Mouse (Mus musculus): Measurements from ENCODE around the gene Uhrf1bp1.
"Not testable (repeated sequence)": the region's sequence is repeated elsewhere in the genome, so short reads cannot be mapped to it uniquely, and the experiment has no call there.

The Uhrf1bp1 gene

DNA sequence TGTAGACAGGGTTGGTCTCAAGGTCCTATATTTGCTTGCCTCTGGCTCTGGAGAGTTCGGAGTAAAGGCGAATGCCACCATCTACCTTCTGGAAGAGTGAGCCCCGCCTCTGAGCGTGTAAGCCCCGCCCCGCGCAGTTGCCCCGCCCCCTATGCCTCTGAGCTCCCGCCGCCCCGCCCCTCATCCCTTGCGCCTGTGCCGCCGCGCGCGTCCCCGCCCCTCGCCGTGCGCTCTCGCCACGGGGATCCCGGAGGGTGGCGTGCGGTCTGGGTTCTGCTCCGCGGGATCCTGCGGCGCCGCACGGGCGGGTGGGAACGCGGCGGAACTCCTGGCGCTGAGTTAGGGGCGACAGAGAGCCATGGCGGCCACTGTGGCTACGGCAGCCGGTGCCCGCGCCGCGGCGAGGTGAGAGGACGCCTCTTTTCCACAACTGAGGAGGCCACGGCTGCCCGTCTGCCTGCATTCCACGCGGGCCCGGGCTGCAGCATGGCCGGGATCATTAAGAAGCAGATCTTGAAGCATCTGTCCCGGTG lies at the start of gene Uhrf1bp1:
Uhrf1bp1 (plus strand) TSS at position 177 of the 533 bp plus-strand sequence.
- DNase-seq (ENCODE audit: low read depth, low spot score) = peak; percentile 81

DNA sequence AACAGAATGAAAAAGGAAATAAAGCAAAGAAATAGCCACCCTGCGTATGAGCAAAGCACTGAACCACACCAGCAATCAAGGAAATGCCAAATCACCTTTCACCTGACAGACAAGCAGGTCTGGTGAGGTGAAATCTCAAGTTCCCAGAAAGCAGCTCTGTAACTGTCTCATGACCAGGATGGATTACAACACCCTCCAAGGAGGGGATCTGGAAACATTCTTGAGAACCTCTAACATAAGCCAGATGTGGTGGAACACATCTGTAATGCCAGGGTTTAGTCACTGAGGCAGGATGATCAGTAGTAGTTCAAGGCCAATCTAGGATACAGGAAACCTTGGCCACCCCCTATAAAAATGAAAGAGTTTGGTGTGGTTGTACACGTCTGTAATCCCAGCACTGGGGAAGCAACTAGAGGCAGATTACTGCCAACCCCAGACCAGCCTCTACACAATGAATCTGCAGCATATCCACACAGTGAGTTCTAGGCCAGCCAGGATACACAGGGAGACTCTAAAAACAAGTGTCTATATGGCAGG lies 48.6 kb upstream of the Uhrf1bp1 start:
- no peak for DNase-seq (ENCODE audit: low read depth, low spot score)

DNA sequence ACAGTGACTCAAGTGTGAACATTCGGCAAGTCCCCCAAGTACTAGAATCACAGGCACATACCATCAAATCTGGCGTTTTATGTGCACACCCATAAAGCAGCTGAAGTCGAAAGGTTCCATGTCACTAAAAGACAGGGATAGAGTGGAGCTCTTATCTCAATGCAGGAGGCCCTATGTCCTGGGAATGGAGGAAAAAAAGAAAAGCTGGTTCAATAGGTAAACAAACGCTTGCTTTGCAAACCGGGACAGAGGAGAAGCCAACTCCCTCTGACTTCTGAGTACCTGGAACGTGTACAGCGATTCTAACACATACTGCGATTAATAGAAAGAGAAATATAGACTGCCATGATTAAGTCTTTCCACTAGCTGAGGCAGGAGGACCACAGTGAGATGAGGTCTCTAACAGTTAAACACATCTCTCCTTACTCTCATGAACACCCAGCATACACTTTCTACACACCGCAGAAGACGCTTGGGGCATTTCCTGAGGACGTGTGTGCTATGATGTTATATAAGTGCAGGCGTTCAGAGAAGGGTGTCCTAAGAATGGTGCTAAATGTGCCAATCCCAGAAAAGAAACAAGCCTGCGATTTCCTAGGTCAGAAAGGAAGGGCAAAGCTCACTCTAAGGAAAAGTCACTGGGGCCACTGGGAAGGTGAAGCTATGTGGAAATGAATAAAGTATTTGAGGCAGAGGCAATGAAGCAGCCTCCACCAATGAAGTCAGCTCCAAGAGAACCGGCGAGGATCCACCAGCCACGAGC lies 45.5 kb upstream of the Uhrf1bp1 start:
- no peak for DNase-seq (ENCODE audit: low read depth, low spot score)

DNA sequence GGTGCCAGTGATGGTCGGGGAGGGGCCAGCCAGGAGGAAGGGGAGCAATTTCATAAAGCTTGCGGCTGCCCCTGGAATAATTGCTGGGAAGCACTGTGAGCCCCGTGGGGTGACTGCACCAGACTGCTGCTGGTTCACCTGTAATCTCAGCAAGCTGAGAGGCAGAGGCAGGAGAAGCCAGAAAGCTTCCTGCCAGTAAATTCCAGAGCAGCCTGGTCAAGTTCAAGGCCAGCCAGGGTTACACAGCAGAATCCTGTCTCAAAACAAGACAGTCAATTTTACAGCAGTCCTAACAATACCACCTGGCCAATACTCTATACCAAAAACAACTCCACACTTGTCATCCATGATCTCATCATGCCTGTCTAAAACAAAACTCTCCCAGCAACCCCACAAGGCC lies 44.3 kb upstream of the Uhrf1bp1 start:
- no peak for DNase-seq (ENCODE audit: low read depth, low spot score)

DNA sequence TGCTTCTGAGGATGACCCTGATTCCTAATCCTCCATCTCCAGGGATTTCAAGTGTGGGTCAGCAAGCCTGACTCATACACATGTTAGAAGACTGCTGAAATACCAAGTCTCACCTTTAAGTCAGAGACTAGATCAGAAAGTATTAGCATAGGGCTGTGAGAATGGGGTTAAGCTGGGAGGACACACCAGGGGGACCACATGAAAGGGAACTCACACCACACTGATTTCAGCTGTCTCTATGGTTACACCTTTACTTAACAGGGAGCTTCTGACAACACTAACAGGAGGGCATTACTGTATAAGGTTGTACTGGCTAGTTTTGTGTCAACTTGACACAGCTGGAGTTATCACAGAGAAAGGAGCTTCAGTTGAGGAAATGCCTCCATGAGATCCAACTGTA lies 41.6 kb upstream of the Uhrf1bp1 start:
- no peak for DNase-seq (ENCODE audit: low read depth, low spot score)

DNA sequence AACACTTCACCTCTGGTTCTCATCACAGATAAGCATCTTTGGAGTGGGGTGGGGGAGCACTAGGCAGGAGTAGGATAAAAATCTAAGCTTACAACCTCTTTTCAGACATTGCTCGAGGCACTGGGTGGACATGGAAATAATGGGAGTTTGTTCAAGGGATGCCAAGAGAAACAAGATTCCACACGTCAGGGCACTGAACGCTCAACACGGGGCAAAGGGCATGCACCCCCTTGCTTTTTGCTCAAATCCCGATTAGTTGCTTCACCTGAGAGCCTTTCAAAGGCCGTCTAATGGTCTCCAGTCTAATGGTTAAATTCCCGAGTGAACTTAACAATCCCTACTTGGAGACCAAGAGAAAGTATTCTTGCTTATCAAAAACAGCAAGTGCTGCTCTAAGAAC lies 37.2 kb upstream of the Uhrf1bp1 start:
- DNase-seq (ENCODE audit: low read depth, low spot score) = no peak

DNA sequence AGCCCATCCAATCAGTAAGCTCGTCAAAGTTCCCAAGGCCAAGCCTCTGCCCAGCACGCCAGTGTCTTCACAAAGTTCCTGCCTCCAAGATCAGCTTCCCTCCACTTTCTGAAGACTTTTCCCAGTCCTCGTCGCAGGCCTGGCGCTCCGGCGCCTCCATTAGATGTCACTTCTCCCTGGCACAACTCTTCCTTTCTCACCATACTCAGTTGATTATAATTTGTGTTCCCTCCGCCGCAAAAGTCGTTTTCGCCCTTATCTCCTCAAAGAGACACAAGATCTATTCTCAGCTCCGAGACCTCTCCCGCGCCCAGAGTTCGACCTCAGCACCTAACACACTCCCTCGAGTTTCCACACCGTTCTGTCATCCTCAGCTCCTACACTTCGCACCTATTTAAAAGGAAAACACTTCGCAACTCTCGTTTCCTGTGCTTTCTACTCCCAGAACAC lies 36.7 kb upstream of the Uhrf1bp1 start:
- DNase-seq (ENCODE audit: low read depth, low spot score) = no peak

DNA sequence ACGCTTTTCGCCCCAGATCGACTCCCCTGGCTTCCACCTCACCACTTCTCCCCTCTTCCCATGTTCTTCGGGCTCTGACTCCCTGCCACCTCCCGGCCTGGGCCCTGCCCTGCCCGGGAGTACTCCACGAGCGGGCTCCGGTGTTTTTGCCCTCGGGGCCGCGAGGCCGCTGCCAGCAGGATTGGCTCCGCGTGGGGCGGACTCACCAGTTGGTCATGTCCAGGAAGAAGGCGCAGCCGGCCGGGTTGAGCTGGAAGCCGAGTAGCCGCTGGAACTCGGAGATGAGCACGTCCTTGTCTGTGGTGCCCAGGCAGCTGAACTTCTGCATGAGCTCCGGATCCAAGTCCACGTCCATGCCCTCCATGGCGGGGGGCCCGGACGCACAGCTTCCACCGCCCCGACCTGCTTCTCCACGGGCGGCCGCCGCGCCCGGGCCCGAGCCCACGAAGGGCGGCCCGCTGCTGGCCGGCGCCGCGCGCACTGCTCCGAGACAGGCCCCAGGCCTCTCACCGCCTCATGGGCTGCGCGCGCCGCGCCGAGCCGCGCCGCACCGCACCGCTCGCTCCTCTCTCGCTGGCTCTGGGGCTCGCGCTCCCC lies 36.2 kb upstream of the Uhrf1bp1 start:
- no peak for DNase-seq (ENCODE audit: low read depth, low spot score)

DNA sequence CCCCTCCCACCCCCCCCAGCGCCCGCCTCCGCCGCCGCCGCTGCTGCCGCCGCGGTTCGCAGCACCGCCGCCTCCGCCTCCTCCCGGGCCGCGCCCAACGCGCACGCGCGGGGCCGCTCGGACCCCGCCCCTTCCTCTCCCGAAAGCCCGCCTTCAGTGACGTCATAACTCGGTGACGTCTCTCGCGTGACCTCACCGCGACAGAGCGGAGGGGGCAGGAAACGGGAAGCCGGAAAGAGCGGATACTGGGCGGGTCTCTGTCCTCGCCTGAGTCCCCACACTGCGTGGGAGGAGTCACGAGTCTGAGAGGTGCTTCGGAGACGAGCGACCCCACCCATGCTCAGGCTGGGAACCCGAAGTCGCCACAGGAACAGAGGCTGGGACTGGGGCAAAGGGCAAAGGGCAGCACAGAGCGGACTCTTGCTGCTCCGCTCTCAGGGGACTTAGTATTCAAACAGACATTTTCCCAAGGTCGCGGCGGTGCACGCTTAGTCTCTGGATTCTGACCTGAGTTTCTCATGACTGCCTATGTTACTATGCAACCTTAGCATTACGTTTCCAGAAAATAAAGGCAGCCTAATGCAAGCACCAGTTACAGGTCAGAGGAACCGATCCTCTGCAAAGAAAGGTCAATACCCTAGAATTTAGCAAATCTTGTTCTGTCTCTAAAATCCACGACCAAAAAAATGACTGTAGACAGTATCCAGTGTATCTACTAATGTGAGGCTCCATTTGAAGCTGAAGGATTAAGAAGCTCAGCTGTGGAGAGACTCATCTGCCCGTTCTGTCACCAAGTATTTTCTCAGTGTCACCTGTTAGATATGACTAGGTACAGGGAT lies 35.5 kb upstream of the Uhrf1bp1 start, which contains the start of gene D17Wsu92e:
D17Wsu92e (minus strand) TSS at position 81 of the 839 bp plus-strand sequence.
- DNase-seq (ENCODE audit: low read depth, low spot score) = peak; percentile 100

DNA sequence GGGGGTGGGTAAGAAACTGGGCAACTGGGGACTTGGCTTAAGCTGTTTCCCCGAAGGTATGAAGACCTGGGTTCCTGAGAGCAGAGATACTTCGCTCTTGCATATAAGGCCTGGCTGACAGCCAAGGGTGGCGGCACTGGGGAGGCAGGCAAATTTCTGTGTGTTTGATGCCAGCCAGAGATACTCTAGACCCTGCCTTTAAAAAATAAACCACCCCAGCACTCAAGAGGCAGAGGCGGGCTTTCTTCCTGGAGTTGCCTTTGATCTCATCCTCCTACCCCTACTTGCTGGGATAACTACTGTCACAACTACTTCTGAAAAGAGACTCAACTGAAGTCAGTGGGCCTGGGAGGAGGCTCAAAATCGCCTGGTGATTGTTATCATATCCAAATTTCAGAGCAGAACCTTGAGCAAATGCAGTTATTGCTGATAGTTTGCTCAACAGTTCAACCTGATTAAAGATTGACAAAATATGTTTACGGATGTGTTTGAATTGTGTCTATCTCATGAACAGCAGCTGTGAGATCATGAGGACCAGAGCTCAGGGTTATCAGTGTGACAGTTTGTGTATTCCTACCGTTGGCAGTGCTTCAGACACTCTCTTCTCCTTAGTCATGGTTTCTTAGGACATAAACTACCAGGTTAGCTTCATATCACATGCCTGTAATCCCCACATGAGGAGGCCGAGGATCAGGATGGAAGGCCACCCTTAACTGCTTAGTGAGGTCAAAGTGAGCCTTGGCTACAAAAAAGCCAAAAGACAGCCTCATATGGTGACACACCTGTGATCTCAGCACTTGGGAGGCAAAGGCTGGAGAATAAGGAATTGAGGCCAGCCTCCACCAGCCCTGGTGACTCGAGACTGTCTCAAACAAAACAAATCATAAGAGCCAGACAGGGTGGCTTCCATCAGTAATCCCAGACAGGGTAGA lies 34.6 kb upstream of the Uhrf1bp1 start:
- DNase-seq (ENCODE audit: low read depth, low spot score) = no peak

DNA sequence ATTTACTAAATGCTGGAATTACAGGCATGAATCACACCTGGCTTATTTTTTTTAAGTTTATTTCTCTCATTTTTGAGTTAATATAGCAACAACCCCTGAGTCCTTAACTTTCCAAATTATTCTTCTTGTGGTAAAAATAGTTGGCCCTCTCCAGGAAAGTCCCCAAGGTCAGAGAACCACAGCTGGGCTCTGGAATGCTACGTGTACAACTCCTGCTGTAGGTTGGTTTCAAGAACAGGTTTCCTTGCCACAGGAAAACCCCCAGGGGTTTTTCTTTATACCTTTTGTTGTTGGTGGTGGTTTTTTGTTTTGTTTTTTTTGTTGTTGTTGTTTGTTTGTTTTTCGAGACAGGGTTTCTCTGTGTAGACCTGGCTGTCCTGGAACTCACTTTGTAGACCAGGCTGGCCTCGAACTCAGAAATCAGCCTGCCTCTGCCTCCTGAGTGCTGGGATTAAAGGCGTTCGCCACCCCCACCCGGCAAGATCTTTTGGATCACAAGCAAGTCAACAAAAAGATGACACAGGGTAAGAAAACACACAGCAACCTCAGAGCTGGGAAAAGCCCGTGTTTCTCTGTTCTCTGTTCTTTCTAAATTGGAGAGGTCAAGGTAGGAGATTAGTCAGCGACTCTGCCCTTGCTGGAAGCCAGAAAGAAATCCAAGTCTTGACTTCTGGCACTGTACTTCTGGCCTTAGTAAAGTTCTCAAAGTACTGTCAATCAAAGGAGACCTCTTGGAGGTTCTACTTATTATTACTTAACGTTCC lies 32.9 kb upstream of the Uhrf1bp1 start:
- no peak for DNase-seq (ENCODE audit: low read depth, low spot score)

DNA sequence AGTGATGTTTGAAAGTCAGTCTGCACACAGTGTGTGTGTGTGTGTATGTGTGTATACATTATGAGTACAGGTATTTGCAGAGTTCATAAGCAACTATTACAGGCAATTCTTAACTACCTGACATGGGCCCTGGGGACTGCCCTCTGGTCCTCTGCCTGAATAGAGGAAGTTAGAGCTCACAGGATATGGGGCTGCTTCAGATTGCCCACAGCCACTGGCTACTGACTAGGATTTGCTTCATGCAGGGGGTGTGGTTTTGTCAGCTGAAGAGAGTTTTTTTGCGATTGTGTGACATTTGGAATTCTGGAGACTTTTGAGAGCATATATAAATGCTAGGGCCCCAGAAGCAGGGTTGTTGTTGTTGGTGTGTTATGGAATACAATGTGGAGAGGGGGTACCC lies 31.3 kb upstream of the Uhrf1bp1 start:
- no peak for DNase-seq (ENCODE audit: low read depth, low spot score)

DNA sequence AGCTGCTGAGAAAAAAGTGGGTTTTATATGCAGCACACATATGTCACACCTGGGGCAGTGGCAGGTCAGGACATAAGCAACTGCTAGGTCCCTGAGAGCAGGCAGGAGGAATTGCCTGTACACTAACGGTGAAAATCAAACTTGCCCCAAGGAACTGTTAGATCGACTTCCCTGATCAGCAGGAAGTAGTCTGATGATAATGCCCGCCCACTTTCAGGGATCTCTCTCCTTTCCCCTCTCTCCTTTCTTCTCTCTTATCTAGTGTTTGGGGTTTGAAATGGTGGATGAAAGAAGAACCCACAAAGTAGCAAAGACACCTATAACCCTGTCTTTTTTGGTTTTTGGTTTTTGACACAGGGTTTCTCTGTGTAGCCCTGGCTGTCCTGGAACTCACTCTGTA lies 30.7 kb upstream of the Uhrf1bp1 start:
- no peak for DNase-seq (ENCODE audit: low read depth, low spot score)

DNA sequence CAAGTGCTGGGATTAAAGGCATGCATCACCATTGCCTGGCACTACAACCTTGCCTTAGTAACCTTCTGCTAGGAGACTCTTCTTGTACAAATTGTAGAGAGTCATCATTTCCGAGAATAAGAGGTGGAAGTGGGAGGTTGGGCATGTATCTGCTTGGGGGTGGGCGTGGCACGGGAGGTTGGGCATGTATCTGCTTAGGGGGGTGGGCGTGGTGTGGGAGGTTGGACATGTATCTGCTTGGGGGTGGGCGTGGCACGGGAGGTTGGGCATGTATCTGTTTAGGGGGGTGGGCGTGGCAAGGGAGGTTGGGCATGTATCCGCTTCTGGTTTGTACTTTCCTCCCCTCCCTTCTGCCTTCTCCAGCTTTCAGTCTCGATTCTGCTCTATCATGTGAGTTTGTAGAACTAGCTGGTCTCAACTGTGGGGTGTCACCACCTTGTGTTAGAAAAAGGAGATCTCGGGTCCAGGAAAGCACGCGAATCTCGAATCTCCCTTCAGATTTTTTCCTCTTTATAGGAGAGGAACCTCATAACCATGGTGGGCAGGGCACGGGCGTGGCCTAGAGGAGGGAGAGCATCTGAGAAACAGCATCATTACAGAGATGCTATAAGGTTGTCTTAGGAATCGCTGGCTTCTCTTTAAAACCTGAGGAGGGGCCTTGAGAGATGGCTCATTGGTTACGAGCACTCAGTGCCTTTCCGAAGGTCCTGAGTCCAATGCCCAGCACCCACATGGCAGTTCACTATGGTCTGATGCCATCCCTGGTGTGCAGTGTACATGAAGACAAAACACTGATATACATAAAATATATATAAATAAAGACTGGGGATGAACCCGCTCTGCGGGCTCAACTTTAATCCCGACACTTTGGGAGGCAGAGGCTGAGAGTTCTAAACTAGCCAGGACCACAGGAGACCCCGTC lies 30.0 kb upstream of the Uhrf1bp1 start:
- DNase-seq (ENCODE audit: low read depth, low spot score) = no peak

DNA sequence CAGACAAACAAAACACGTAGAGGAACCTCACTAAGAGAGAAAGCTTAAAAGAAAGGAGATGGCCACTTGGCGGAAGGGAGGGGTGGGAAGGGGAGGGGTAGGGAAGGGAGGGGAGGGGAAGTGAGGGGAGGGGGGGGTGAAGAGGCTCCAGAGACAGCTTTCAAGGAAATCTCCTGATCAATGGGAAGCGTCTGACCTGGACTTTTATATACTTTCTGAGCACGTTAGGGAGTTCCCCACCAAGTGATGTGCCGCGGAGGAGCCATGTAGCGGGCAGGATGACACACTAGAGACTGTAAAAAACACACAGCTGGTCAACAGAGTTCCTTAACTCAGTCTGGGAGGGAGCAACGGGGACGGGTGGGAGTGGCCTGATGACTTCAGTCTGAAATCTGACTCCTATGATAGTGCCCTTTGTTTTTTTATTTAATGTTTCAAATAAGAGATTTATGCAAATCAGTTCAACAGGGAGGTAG lies 29.3 kb upstream of the Uhrf1bp1 start:
- no peak for DNase-seq (ENCODE audit: low read depth, low spot score)

DNA sequence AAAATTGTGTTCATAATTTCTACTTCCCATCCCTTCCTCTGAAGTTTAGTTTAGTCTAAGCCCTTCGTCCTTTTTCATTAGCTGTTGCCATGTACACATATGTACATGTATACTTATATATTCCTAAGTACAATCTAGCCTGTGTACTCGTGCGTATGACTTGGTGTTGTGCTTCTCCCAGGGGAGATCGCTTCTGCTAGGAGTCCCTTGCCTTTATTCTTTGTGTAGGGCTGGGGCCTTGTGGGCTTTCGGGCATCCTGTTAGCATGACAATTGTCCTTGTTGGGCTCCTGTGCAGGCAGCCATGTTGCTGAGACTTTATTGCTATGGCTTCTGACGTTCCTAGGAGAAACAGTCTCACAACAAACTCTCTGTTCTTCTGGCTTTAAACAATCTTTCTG lies 28.7 kb upstream of the Uhrf1bp1 start:
- no peak for DNase-seq (ENCODE audit: low read depth, low spot score)

DNA sequence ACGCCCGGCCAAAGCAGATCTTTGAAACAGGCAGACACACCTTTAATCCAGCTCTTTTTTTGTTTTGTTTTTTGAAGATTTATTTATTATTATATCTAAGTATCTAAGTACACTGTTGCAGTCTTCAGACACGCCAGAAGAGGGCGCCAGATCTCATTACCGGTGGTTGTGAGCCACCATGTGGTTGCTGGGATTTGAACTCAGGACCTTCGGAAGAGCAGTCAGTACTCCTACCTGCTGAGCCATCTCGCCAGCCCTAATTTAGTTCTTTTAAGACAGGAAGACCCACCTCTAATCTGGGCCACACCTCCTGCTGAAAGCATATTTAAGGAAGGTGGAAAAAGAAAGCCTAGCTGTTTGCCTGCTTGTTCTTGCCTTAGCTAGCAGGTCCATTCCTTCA lies 25.8 kb upstream of the Uhrf1bp1 start:
- no peak for DNase-seq (ENCODE audit: low read depth, low spot score)

DNA sequence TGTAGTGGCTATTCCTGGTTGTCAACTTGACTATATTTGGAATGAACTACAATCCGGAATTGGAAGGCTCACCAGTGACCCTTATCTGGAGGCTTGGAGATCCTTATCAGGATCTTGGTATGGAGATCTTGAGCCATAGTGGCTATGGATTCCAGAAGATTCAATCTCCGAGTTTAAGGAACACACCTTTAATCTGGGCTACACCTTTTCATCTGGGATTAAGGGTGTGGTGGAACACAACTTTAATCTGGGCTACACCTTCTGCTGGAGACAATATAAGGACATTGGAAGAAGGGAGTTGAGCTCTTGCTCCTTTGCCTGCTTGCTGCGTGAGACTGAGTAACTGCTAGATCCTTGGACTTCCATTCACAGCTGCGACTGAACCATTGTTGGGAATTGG lies 18.4 kb upstream of the Uhrf1bp1 start, which contains the start of gene Snrpc:
Snrpc (plus strand) TSS at position 301 of the 400 bp plus-strand sequence.
- DNase-seq (ENCODE audit: low read depth, low spot score) = not testable (repeated sequence)
